Mouse (Mus musculus): Measurements from ENCODE around the gene Grin3b. TPM values are rescaled to one million over a fixed set of nuclear protein-coding genes. Genes with fewer than 3 reads are reported as not detected.

Grin3b gene
- under 1 TPM; 0.27 to 0.28 TPM for total RNA-seq (2021)

- intact Hi-C loops (cut with DNase I) = no loop called here
- no peak for DNase-seq
Measured at GRCm38 (mm10) chr10:79970415-79971182, at the start of gene Grin3b. Gene Grin3b, plus strand, starts transcription at chr10:79970715.

- DNase-seq = no peak
- intact Hi-C loops (cut with DNase I) = no loop called here
Measured at GRCm38 (mm10) chr10:79920958-79921535, 49.5 kb upstream of the Grin3b start, which contains the start of gene R3hdm4. Gene R3hdm4, minus strand, starts transcription at chr10:79921208.

- intact Hi-C loops (cut with DNase I) = no loop called here
- DNase-seq = no peak
Measured at GRCm38 (mm10) chr10:79921572-79921971, 48.9 kb upstream of the Grin3b start.

GRCm38 (mm10) chr10:79924998-79925784, 45.3 kb upstream of the Grin3b start:
- intact Hi-C loops (cut with DNase I) = loop anchor here (1.0 to 2.0 kb wide), 5 partner anchors 29 to 91 kb away; no protein-coding TSS in a partner anchor
- peak; percentile 96 to 97 for DNase-seq

- DNase-seq = no peak
- intact Hi-C loops (cut with DNase I) = loop anchor here (1.0 to 2.0 kb wide), 5 partner anchors 28 to 92 kb away; no protein-coding TSS in a partner anchor
Measured at GRCm38 (mm10) chr10:79925785-79926490, 44.6 kb upstream of the Grin3b start.

GRCm38 (mm10) chr10:79926491-79927323, 43.8 kb upstream of the Grin3b start, which contains the start of gene Arid3a:
Gene Arid3a, plus strand, starts transcription at chr10:79927043.
- intact Hi-C loops (cut with DNase I) = no loop called here
- DNase-seq = peak; percentile 91 to 92

GRCm38 (mm10) chr10:79927324-79928029, 43.0 kb upstream of the Grin3b start:
- intact Hi-C loops (cut with DNase I) = no loop called here
- peak; percentile 52 to 72 for DNase-seq

- intact Hi-C loops (cut with DNase I) = no loop called here
Measured at GRCm38 (mm10) chr10:79928030-79928694, 42.4 kb upstream of the Grin3b start.

GRCm38 (mm10) chr10:79928907-79929701, 41.4 kb upstream of the Grin3b start:
- no peak for DNase-seq
- intact Hi-C loops (cut with DNase I) = no loop called here

More at GRCm38 (mm10) chr10:79928030-79928694, 42.4 kb upstream of the Grin3b start:
- DNase-seq = peak in 1 of 2 experiments; percentile 40

GRCm38 (mm10) chr10:79929967-79930825, 40.3 kb upstream of the Grin3b start:
- no peak for DNase-seq
- intact Hi-C loops (cut with DNase I) = no loop called here

- intact Hi-C loops (cut with DNase I) = no loop called here
- DNase-seq = no peak
Measured at GRCm38 (mm10) chr10:79930826-79931186, 39.7 kb upstream of the Grin3b start.

- intact Hi-C loops (cut with DNase I) = no loop called here
- DNase-seq = no peak
Measured at GRCm38 (mm10) chr10:79931797-79932196, 38.7 kb upstream of the Grin3b start.

GRCm38 (mm10) chr10:79932736-79933135, 37.8 kb upstream of the Grin3b start:
- peak; percentile 71 to 75 for DNase-seq
- intact Hi-C loops (cut with DNase I) = no loop called here

GRCm38 (mm10) chr10:79933145-79933679, 37.3 kb upstream of the Grin3b start:
- intact Hi-C loops (cut with DNase I) = no loop called here
- DNase-seq = peak; percentile 27 to 41

GRCm38 (mm10) chr10:79933861-79934260, 36.7 kb upstream of the Grin3b start:
- intact Hi-C loops (cut with DNase I) = no loop called here
- DNase-seq = no peak

- peak; percentile 89 to 91 for DNase-seq
- intact Hi-C loops (cut with DNase I) = no loop called here
Measured at GRCm38 (mm10) chr10:79934272-79934721, 36.2 kb upstream of the Grin3b start.

All from heart, postnatal 36 days (tissue).